Mouse (Mus musculus): ENCODE data around the gene Mcu.

Mcu gene

GRCm38 (mm10) chr10:59487351-59487750 is 129.1 kb downstream of the Mcu start:
- no peak for DNase-seq

GRCm38 (mm10) chr10:59484318-59484717 is 132.2 kb downstream of the Mcu start:
- DNase-seq = no peak

- DNase-seq = no peak
Observed at GRCm38 (mm10) chr10:59481381-59481780, 135.1 kb downstream of the Mcu start.

GRCm38 (mm10) chr10:59470451-59470850 is 146.0 kb downstream of the Mcu start:
- DNase-seq = no peak

- no peak for DNase-seq
Observed at GRCm38 (mm10) chr10:59467297-59467696, 149.2 kb downstream of the Mcu start.

- DNase-seq = no peak
Observed at GRCm38 (mm10) chr10:59466626-59467025, 149.9 kb downstream of the Mcu start.

GRCm38 (mm10) chr10:59465546-59465945 is 150.9 kb downstream of the Mcu start:
- DNase-seq = no peak

- no peak for DNase-seq
Observed at GRCm38 (mm10) chr10:59462307-59462706, 154.2 kb downstream of the Mcu start.

- DNase-seq = no peak
Observed at GRCm38 (mm10) chr10:59459767-59460166, 156.7 kb downstream of the Mcu start.

- no peak for DNase-seq
Observed at GRCm38 (mm10) chr10:59454631-59455030, 161.9 kb downstream of the Mcu start.

- DNase-seq = no peak
Observed at GRCm38 (mm10) chr10:59451839-59452238, 164.7 kb downstream of the Mcu start.

- no peak for DNase-seq
Observed at GRCm38 (mm10) chr10:59447546-59447945, 168.9 kb downstream of the Mcu start.

GRCm38 (mm10) chr10:59446911-59447437 is 169.5 kb downstream of the Mcu start:
- DNase-seq = no peak

GRCm38 (mm10) chr10:59444635-59445034 is 171.9 kb downstream of the Mcu start:
- no peak for DNase-seq

GRCm38 (mm10) chr10:59444106-59444505 is 172.4 kb downstream of the Mcu start:
- no peak for DNase-seq

- no peak for DNase-seq
Observed at GRCm38 (mm10) chr10:59443212-59443611, 173.3 kb downstream of the Mcu start.

GRCm38 (mm10) chr10:59441735-59442134 is 174.8 kb downstream of the Mcu start, which contains the start of gene Oit3:
Gene Oit3 (minus strand): TSS chr10:59441778.
- DNase-seq = no peak

- no peak for DNase-seq
Observed at GRCm38 (mm10) chr10:59440177-59440576, 176.3 kb downstream of the Mcu start.

- DNase-seq = no peak
Observed at GRCm38 (mm10) chr10:59439508-59439931, 177.0 kb downstream of the Mcu start.

GRCm38 (mm10) chr10:59438651-59439050 is 177.8 kb downstream of the Mcu start:
- no peak for DNase-seq

GRCm38 (mm10) chr10:59435746-59436145 is 180.7 kb downstream of the Mcu start:
- DNase-seq = no peak

GRCm38 (mm10) chr10:59430701-59431218 is 185.7 kb downstream of the Mcu start:
- DNase-seq = no peak

- no peak for DNase-seq
Observed at GRCm38 (mm10) chr10:59429448-59430135, 186.9 kb downstream of the Mcu start.

GRCm38 (mm10) chr10:59426371-59426770 is 190.1 kb downstream of the Mcu start:
- DNase-seq = no peak

GRCm38 (mm10) chr10:59425369-59425768 is 191.1 kb downstream of the Mcu start:
- DNase-seq = no peak

All from thymus, postnatal 14 days (tissue).